Mouse (Mus musculus): ENCODE measurements at regions not wholly inside any gene's neighbourhood (a gene's known extent, or its start where the extent isn't known, plus 50 kb on each side); places are given as distances from the start of the nearest gene placed in this dataset.

GRCm38 (mm10) chr5:118837001-118837400 lies 276.5 kb downstream of the Med13l start:
- no peak for TF ChIP-seq POLR2A (IDR thresholded peaks at IDR 0.05; ENCODE audit: insufficient read length, low read depth)
- TF ChIP-seq SRF (IDR thresholded peaks at IDR 0.05; ENCODE audit: control insufficient read depth, insufficient read length, low read depth) = no peak
- TF ChIP-seq USF1 (IDR thresholded peaks at IDR 0.05; ENCODE audit: low read depth) = no peak
- no peak for TF ChIP-seq TCF12 (IDR thresholded peaks at IDR 0.05; ENCODE audit: insufficient read depth, poor library complexity, severe bottlenecking)
- no peak for TF ChIP-seq E2F4 (IDR thresholded peaks at IDR 0.05; ENCODE audit: insufficient read depth)
- no peak for TF ChIP-seq POLR2AphosphoS2 (IDR thresholded peaks at IDR 0.05; ENCODE audit: insufficient read length, low read depth)
- TF ChIP-seq MAX (IDR thresholded peaks at IDR 0.05; ENCODE audit: low read depth) = no peak
- TF ChIP-seq REST (IDR thresholded peaks at IDR 0.05; ENCODE audit: insufficient read depth, insufficient read length) = no peak
- TF ChIP-seq CEBPB (IDR thresholded peaks at IDR 0.05; ENCODE audit: insufficient read depth, poor library complexity, severe bottlenecking) = no peak
- no peak for TF ChIP-seq MYOG (IDR thresholded peaks at IDR 0.05; ENCODE audit: control insufficient read depth in 1 of 3, insufficient read depth in 1 of 3, insufficient read length in 2 of 3, low read depth in 2 of 3)
